Mouse (Mus musculus) bone marrow macrophage, adult 2 months (primary cell): ENCODE data around the gene C1ql4. TPM values are rescaled to one million over a fixed set of nuclear protein-coding genes. Genes with fewer than 3 reads are reported as not detected.
"Not testable (repeated sequence)": the region's sequence is repeated elsewhere in the genome, so short reads cannot be mapped to it uniquely, and the experiment has no call there.

Experiments
- H3K27ac ChIP-seq: 2 replicates; pipeline ENCODE4 v1.5.1; 2012; ENCODE audit warnings: low read depth, low read length; ENCODE audit not compliant: insufficient read depth
- H3K4me1 ChIP-seq: 2 replicates; pipeline ENCODE4 v1.6.1; 2012; ENCODE audit warnings: low read length; ENCODE audit not compliant: control insufficient read depth, insufficient read depth
- H3K4me3 ChIP-seq: 2 replicates; pipeline ENCODE4 v1.5.1; 2012; ENCODE audit warnings: mild to moderate bottlenecking, low read length, moderate library complexity; ENCODE audit not compliant: insufficient read depth
- CTCF ChIP-seq: IDR thresholded peaks from 2 replicates; pipeline ENCODE4 v1.5.1; 2012; ENCODE audit warnings: low read depth, mild to moderate bottlenecking, low read length, moderate library complexity
- POLR2A ChIP-seq: IDR thresholded peaks from 2 replicates; pipeline ENCODE4 v1.6.1; 2012; ENCODE audit warnings: mild to moderate bottlenecking, low read depth, low read length, borderline replicate concordance
- polyA plus RNA-seq: library from polyadenylated mRNA; stranded (reverse); fragments of >200 nt; gene quantifications from 2 replicates; pipeline ENCODE4 v1.2.4, GENCODE M21; 2012; ENCODE audit not compliant: missing spikeins, insufficient read depth, insufficient read length

The C1ql4 gene
- polyA plus RNA-seq, 1 experiment = not detected

- Histone ChIP-seq H3K4me1 (no peaks in the 10 kb centered on the region), H3K27ac (no peak overlapping the region), H3K4me3 (peak overlapping the region; percentile 11; the same call in 1 of the 2 replicates)
- no peak for TF ChIP-seq CTCF
- no peak for TF ChIP-seq POLR2A
These were observed 1.5 kb upstream of the C1ql4 start for GRCm38 (mm10) chr15:99089069-99089468.

GRCm38 (mm10) chr15:99088292-99088691, 675 bp upstream of the C1ql4 start:
- peak; percentile 18; the same call in 1 of the 2 replicates for TF ChIP-seq CTCF
- TF ChIP-seq POLR2A = no peak
- Histone ChIP-seq H3K4me1 (no peaks in the 10 kb centered on the region), H3K27ac (no peak overlapping the region), H3K4me3 (peak overlapping the region; percentile 37)

- Histone ChIP-seq H3K4me3 (no peak overlapping the region), H3K27ac (no peak overlapping the region), H3K4me1 (no peaks in the 10 kb centered on the region)
- TF ChIP-seq CTCF (no peak), POLR2A (no peak)
These were observed 1.6 kb downstream of the C1ql4 start for GRCm38 (mm10) chr15:99085997-99086396.

GRCm38 (mm10) chr15:99084618-99085017, 3.0 kb downstream of the C1ql4 start:
- no peaks in the 10 kb centered on the region for H3K4me1 ChIP-seq
- H3K4me3 ChIP-seq = no peak overlapping the region
- H3K27ac ChIP-seq = no peak overlapping the region
- TF ChIP-seq POLR2A (no peak), CTCF (no peak)

- H3K4me1 ChIP-seq = no peaks in the 10 kb centered on the region
- H3K4me3 ChIP-seq = no peak overlapping the region
- TF ChIP-seq POLR2A (no peak), CTCF (no peak)
- H3K27ac ChIP-seq = no peak overlapping the region
These were observed 3.6 kb downstream of the C1ql4 start for GRCm38 (mm10) chr15:99083867-99084557.

GRCm38 (mm10) chr15:99083258-99083657, 4.4 kb downstream of the C1ql4 start:
- Histone ChIP-seq H3K4me3 (no peak overlapping the region), H3K4me1 (no peaks in the 10 kb centered on the region), H3K27ac (no peak overlapping the region)
- TF ChIP-seq CTCF = peak; percentile 67
- TF ChIP-seq POLR2A = no peak

GRCm38 (mm10) chr15:99082840-99083239, 4.8 kb downstream of the C1ql4 start:
- Histone ChIP-seq H3K4me1 (no peaks in the 10 kb centered on the region), H3K4me3 (no peak overlapping the region), H3K27ac (no peak overlapping the region)
- TF ChIP-seq POLR2A (no peak), CTCF (no peak)

- no peaks in the 10 kb centered on the region for H3K4me1 ChIP-seq
- no peak overlapping the region for H3K4me3 ChIP-seq
- TF ChIP-seq POLR2A = no peak
- no peak for TF ChIP-seq CTCF
- no peak overlapping the region for H3K27ac ChIP-seq
These were observed 5.3 kb downstream of the C1ql4 start for GRCm38 (mm10) chr15:99082322-99082721.

- H3K4me3 ChIP-seq = no peak overlapping the region
- peaks cover 5% of the 10 kb centered on the region for H3K4me1 ChIP-seq
- no peak overlapping the region for H3K27ac ChIP-seq
- TF ChIP-seq CTCF (no peak), POLR2A (no peak)
These were observed 7.8 kb downstream of the C1ql4 start for GRCm38 (mm10) chr15:99079804-99080203.

- H3K4me1 ChIP-seq = peaks cover 5% of the 10 kb centered on the region
- H3K27ac ChIP-seq = no peak overlapping the region
- no peak for TF ChIP-seq POLR2A
- TF ChIP-seq CTCF = no peak
- H3K4me3 ChIP-seq = no peak overlapping the region
These were observed 9.3 kb downstream of the C1ql4 start for GRCm38 (mm10) chr15:99078181-99078910.

- not testable (repeated sequence) for H3K27ac ChIP-seq, H3K4me1 ChIP-seq
- peak overlapping the region; percentile 65; the same call in 1 of the 2 replicates for H3K4me3 ChIP-seq
These were observed 11.6 kb downstream of the C1ql4 start for GRCm38 (mm10) chr15:99076011-99076410.
